Mouse (Mus musculus): ENCODE data around the gene Tgfbr3. TPM values are rescaled to one million over a fixed set of nuclear protein-coding genes. Genes with fewer than 3 reads are reported as not detected.

Tgfbr3 gene
- total RNA-seq, 1 experiment from 2014 or later: 144 TPM

GRCm38 (mm10) chr5:107211830-107212370 lies 77.5 kb downstream of the Tgfbr3 start:
- no peak for DNase-seq

- DNase-seq: no peak
These were observed 79.4 kb downstream of the Tgfbr3 start for GRCm38 (mm10) chr5:107210040-107210439.

- DNase-seq: no peak
These were observed 81.5 kb downstream of the Tgfbr3 start for GRCm38 (mm10) chr5:107207911-107208310.

DNA sequence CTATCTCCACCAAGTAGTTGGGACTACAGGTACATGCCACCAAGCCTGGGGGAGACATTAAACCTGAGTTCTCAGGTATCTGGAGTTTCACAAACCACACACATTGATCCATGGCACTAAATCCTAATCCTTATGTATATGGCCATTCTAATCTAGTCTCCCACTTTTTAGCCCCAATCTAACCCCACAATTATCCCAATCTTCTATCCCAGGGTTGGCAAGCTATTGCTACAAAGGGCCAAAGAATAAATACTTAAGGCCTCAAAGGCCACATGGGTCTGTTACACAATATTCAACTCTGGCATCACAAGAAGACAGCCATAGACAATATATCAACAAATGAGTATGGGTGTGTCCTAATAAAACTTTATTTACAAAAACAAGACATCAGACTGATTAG lies 85.1 kb downstream of the Tgfbr3 start:
- DNase-seq: no peak

DNA sequence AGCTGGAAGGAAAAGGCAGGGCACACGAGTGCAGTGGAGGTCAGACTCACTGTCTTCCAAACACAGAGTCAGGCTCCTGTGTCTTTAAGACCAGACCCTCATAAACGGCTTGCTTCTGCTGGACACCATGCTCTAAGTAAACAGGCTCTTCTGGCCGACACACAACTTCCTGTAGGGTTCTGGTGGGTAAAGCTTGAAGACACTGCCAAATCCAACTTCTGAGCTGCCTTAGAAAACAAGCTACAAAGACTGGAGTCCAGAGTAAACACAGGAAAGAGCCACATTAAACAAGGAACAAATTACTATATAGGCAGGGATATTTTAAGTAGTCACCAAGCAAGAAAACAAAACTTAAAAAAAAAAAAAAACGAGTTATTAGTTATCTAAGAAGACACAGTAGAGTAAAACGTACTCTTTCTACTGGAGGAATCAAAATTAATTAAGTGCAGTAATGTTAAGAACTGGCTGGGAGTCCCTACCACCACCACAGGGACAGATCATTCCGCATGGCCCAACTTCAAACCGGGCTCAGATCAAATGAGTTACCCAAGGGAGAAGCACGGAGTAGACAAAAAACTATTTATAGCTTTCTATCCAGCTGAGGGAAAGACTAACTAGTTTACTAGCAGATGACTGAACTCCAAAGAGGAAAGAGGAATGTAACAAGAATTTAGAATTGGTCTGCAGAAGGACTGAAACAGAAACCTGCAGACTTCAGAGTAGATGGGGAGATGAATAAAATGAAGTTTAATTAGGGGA lies 86.4 kb downstream of the Tgfbr3 start:
- DNase-seq: peak; percentile 57

DNA sequence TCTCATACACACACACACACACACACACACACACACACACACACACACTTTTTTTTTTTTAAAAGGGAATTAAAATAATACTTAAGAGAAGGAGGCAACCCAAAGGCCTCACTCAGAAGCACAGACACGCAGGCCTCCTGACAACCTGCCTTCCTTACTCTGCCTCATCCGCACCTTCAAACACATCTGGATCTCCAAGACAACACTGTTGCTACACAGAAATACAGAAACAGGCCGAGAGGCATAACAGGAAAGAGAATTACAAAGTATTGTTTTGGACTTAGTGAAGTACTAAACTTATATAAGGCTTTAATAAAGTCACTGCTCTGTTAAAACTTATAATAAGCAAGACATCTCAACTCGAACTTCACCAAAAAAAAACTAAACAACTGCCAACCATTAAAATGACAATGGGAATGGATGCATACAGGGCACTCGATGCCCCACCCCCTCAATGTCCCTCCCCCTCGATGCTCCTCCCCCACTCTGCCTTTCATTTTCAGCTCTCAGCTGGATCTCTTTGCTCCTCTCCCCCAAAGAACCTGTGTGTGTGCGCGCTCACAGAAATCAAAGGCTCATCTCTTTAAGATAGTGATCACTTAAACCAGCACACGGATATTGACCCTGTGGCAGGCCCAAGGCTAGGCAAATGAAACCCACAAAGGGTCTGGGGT lies 87.8 kb downstream of the Tgfbr3 start:
- no peak for DNase-seq

DNA sequence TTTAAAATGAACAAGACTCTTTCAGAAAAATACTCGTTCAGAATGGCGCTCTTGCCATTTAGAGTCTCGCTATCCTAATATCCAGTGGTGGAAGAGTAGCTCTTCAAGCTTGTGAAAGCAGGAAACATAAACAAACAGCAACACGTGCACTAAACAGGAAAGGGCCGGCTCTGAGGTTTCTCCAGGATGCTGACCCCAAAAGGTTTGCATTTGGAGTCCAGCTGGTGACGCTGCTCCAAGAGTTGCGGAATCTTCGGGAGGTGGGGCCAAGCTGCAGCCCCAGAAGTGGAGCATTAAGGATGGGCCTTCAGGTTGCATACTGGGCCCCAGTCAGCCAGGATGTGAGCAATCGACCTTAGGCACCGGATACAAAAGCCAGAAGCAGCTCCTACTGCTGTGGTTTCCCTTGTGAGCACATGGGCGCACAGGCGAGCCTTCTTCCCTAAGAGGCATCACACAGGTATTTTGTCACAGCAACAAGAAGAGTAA lies 88.5 kb downstream of the Tgfbr3 start:
- DNase-seq: peak; percentile 63

- no peak for DNase-seq
These were observed 89.2 kb downstream of the Tgfbr3 start for GRCm38 (mm10) chr5:107200221-107200635.

- no peak for DNase-seq
These were observed 93.6 kb downstream of the Tgfbr3 start for GRCm38 (mm10) chr5:107195751-107196395.

GRCm38 (mm10) chr5:107193160-107193559 lies 96.3 kb downstream of the Tgfbr3 start:
- DNase-seq: no peak

DNA sequence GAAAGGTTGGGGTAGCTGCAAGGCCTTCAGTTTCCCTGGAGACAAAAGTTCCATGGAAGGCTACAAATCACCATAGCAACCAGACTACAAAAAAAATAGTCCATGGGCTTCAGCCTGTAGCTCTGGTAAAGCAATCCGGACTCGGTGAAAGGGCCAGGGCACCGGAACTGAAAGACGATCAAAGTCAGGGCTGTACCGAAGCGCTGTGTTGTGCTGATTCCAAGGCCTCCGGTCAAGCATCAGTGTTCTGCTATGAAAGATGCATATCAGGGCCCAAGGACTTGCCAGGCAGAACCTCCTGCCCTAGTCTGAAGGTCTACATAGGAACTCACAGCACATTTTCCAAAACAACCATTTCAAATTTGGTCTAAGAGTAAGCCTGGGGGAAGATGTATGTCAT lies 97.1 kb downstream of the Tgfbr3 start:
- DNase-seq: peak; percentile 60

DNA sequence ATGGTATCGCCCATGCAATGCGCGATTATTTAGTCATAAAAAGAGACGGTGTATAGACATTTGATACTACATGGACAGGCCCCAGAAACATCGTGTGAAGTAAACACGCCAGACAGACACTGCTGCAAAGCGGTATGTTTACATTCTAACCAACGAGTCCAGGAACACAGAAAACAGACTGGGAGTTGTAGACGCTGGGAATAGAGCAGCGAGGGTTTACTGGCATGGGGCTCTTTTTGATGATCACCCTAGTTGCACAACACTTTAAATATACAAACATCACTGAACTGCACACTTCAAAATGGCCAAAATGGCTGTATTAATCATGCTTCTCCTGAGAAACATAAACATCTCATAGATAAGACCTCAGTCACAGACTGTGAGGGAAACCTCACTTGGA lies 100.9 kb downstream of the Tgfbr3 start:
- DNase-seq: no peak

DNA sequence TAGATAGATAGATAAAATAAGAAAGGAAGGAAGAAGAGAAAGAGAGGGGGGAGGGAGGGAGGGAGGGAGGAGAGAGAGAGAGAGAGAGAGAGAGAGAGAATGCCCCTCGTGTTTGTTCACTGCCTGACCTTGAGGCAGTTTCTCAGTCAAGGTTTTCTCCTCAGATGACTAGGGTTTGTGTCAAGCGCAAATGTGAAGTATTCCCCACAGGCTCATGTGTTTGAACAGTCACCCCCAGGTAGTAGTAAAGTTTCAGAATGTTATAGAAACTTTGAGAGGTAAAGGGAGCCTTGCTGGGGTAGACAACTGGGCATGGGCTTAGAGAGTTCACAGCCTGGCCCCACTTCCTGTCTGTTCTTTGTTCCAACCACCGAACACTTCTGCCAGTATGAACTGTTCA lies 103.2 kb downstream of the Tgfbr3 start:
- no peak for DNase-seq

- peak; percentile 88 for DNase-seq
These were observed 105.1 kb downstream of the Tgfbr3 start for GRCm38 (mm10) chr5:107184158-107184883.

GRCm38 (mm10) chr5:107183537-107183936 lies 105.9 kb downstream of the Tgfbr3 start:
- DNase-seq: no peak

DNA sequence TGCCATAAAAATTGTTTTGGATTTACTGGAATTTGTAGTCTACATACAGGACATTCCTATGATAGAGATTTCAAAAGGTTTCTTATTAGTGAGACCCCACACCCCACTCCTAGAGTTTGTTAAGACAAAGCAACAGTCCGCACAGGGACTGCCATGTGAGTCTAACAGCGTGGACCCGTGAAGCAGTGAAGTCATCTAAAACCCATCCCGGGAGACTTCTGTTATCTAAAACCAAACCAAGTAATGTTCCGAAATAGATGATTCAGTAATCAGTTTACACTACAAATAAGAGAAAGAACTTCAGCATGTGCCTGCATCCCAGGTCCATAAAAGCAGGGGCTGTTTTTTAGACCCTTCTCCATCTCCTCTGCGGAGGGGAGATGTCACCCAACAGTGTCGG lies 106.7 kb downstream of the Tgfbr3 start:
- no peak for DNase-seq

GRCm38 (mm10) chr5:107181820-107182219 lies 107.6 kb downstream of the Tgfbr3 start:
- no peak for DNase-seq

- DNase-seq: no peak
These were observed 110.2 kb downstream of the Tgfbr3 start for GRCm38 (mm10) chr5:107179194-107179593.

DNA sequence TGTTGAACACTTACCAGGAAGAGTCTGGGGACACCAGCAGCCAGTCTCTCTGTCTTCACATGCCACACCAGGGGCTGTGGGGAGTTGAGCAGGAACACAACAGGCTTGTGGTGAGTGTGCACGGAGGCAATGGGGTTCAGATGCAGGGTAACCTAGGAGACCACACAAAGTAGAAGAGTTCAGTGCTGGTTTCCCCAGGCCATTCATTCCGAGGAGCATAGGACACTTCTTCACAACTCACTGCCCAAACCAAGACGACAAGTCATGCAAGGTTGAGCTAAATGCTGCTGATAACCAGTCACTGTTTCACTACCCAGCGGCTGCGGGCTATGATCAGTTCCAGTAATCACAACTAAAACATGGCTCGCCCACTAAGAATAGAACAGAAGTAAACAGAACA lies 111.6 kb downstream of the Tgfbr3 start:
- DNase-seq: no peak

- DNase-seq: no peak
These were observed 112.2 kb downstream of the Tgfbr3 start for GRCm38 (mm10) chr5:107177248-107177647.

DNA sequence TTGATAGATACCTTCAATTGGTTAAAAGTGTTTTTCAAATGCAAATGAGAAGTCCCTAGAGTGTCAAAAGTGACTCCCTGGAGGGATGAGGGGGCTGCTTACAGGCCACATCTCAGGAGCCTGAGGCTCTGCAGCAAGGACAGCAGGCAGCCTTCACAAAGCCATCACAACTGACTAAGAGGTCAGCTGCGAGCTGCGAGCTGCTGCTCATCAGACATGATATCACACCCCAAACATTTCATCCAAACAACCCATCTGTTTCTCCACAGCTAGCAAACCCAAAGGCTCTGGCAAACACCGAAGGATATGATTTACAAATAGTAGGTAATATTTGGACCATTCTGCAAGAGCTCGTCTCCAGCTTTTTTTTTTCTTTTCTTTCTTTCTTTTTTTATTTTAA lies 112.6 kb downstream of the Tgfbr3 start:
- no peak for DNase-seq

DNA sequence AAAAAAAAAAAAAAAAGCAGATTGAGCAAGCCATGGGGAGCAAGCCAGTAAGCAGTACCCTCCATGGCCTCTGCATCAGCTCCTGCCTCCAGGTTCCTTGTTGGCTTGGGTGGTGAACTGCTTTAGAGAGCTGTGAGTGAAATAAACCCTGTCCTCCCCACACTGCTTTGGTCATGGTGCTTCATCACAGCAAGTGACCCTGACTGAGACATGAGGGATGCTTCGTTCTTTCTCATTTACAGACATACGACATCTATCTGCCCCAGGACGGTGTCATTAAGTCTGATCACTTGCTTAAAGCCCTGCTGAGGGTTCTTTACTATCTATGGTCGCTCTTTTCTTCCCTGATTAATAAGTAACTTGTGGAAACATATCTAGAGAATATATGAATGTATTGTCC lies 113.2 kb downstream of the Tgfbr3 start:
- no peak for DNase-seq
